Mouse (Mus musculus) stomach, embryonic 14.5 days (tissue): ENCODE data around the gene 5430419D17Rik. TPM values are rescaled to one million over a fixed set of nuclear protein-coding genes. Genes with fewer than 3 reads are reported as not detected.

ENCODE experiments used
- ATAC-seq: fragments of 200-750 bp; cut with Nextera tagmentation; 2 replicates; pipeline ENCODE4 v1.8.0; 2017; ENCODE audit warnings: low read depth, moderate TSS enrichment; ENCODE audit not compliant: insufficient number of reproducible peaks, insufficient read depth, low FRiP score
- H3K27ac ChIP-seq: fragments of 300-500 bp; sonication (generic); 2 replicates; pipeline ENCODE4 v1.5.1; 2014; ENCODE audit warnings: mild to moderate bottlenecking, low read length, moderate library complexity, mixed read lengths
- H3K27me3 ChIP-seq: fragments of 300-500 bp; sonication (generic); 2 replicates; pipeline ENCODE4 v1.6.1; 2014; ENCODE audit warnings: low read length, control low read depth, mixed read lengths; ENCODE audit not compliant: control insufficient read depth, insufficient read depth
- H3K36me3 ChIP-seq: fragments of 300-500 bp; sonication (generic); 2 replicates; pipeline ENCODE4 v1.6.1; 2014; ENCODE audit warnings: mild to moderate bottlenecking, control low read depth, low read length, moderate library complexity, mixed read lengths; ENCODE audit not compliant: control insufficient read depth, insufficient read depth
- H3K4me1 ChIP-seq: fragments of 300-500 bp; sonication (generic); 2 replicates; pipeline ENCODE4 v1.6.1; 2014; ENCODE audit warnings: low read length, control low read depth, mixed read lengths; ENCODE audit not compliant: control insufficient read depth, insufficient read depth
- H3K4me2 ChIP-seq: fragments of 300-500 bp; sonication (generic); replicated peaks from 2 replicates; pipeline ENCODE4 v1.6.1; 2014; ENCODE audit warnings: low read depth, low read length, control low read depth
- H3K4me3 ChIP-seq: fragments of 300-500 bp; sonication (generic); 2 replicates; pipeline ENCODE4 v1.5.1; 2014; ENCODE audit warnings: low read depth, low read length, control low read depth
- H3K9ac ChIP-seq: fragments of 300-500 bp; sonication (generic); replicated peaks from 2 replicates; pipeline ENCODE4 v1.6.1; 2014; ENCODE audit warnings: low read depth, mild to moderate bottlenecking, control low read depth, low read length, moderate library complexity, mixed read lengths
- H3K9me3 ChIP-seq: fragments of 300-500 bp; sonication (generic); 2 replicates; pipeline ENCODE4 v1.6.1; 2016; ENCODE audit warnings: low read depth, low read length, control low read depth; ENCODE audit not compliant: control insufficient read depth
- WGBS: fragments of 180-500 bp; shearing (Covaris S2); extraction: QIAGEN DNeasy Blood & Tissue Kit; methylation state at CpG from one replicate; pipeline ENCODE4 v1.1.7; 2014; 5-methylcytosine and 5-hydroxymethylcytosine counted together
- polyA plus RNA-seq: library from polyadenylated mRNA; unstranded; fragments of >200 nt; fragmentation: Nextera tagmentation; extraction: Ambion mirVana; gene quantifications from 2 replicates; pipeline ENCODE4 v1.2.1, GENCODE M21; 2014

Gene 5430419D17Rik
- polyA plus RNA-seq, 1 experiment from 2014 or later: not detected

- Histone ChIP-seq H3K9me3 (no peaks in the 10 kb centered on the region), H3K27me3 (no peaks in the 10 kb centered on the region), H3K4me2 (no peak overlapping the region), H3K9ac (no peak overlapping the region), H3K4me1 (no peaks in the 10 kb centered on the region), H3K4me3 (no peak overlapping the region), H3K36me3 (no peaks in the 10 kb centered on the region), H3K27ac (no peak overlapping the region)
- 62% methylated on average over 6 of the region's 6 CpGs for WGBS
- no peak for ATAC-seq
These were observed 86.7 kb downstream of the 5430419D17Rik start for GRCm38 (mm10) chr7:131260946-131261345.

GRCm38 (mm10) chr7:131264251-131264650 is 90.0 kb downstream of the 5430419D17Rik start:
- no peak overlapping the region for H3K9ac ChIP-seq
- H3K4me1 ChIP-seq: no peaks in the 10 kb centered on the region
- WGBS: 85% methylated on average over 4 of the region's 4 CpGs
- H3K4me2 ChIP-seq: no peak overlapping the region
- H3K36me3 ChIP-seq: no peaks in the 10 kb centered on the region
- no peak overlapping the region for H3K27ac ChIP-seq
- no peaks in the 10 kb centered on the region for H3K9me3 ChIP-seq
- no peak for ATAC-seq
- no peak overlapping the region for H3K4me3 ChIP-seq
- H3K27me3 ChIP-seq: no peaks in the 10 kb centered on the region

- Histone ChIP-seq H3K36me3 (no peaks in the 10 kb centered on the region), H3K27me3 (no peaks in the 10 kb centered on the region), H3K4me1 (no peaks in the 10 kb centered on the region), H3K9me3 (no peaks in the 10 kb centered on the region), H3K4me2 (no peak overlapping the region), H3K27ac (no peak overlapping the region), H3K9ac (no peak overlapping the region), H3K4me3 (no peak overlapping the region)
- no peak for ATAC-seq
- WGBS: 73% methylated on average over 4 of the region's 4 CpGs
These were observed 91.6 kb downstream of the 5430419D17Rik start for GRCm38 (mm10) chr7:131265851-131266250.

GRCm38 (mm10) chr7:131297151-131297550 is 122.9 kb downstream of the 5430419D17Rik start:
- Histone ChIP-seq H3K4me3 (no peak overlapping the region), H3K9ac (no peak overlapping the region), H3K4me1 (no peaks in the 10 kb centered on the region), H3K36me3 (no peaks in the 10 kb centered on the region), H3K4me2 (no peak overlapping the region), H3K27me3 (no peaks in the 10 kb centered on the region), H3K27ac (no peak overlapping the region), H3K9me3 (no peaks in the 10 kb centered on the region)
- 69% methylated on average over 8 of the region's 8 CpGs for WGBS
- ATAC-seq: no peak

GRCm38 (mm10) chr7:131303340-131303739 is 129.1 kb downstream of the 5430419D17Rik start:
- WGBS: 59% methylated on average over 8 of the region's 8 CpGs
- no peaks in the 10 kb centered on the region for H3K4me1 ChIP-seq
- no peaks in the 10 kb centered on the region for H3K27me3 ChIP-seq
- no peaks in the 10 kb centered on the region for H3K36me3 ChIP-seq
- no peak overlapping the region for H3K9ac ChIP-seq
- H3K4me3 ChIP-seq: no peak overlapping the region
- no peak for ATAC-seq
- H3K9me3 ChIP-seq: no peaks in the 10 kb centered on the region
- H3K27ac ChIP-seq: no peak overlapping the region
- no peak overlapping the region for H3K4me2 ChIP-seq

GRCm38 (mm10) chr7:131306733-131307132 is 132.5 kb downstream of the 5430419D17Rik start:
- Histone ChIP-seq H3K27ac (no peak overlapping the region), H3K36me3 (no peaks in the 10 kb centered on the region), H3K9me3 (no peaks in the 10 kb centered on the region), H3K27me3 (no peaks in the 10 kb centered on the region), H3K4me3 (no peak overlapping the region), H3K4me2 (no peak overlapping the region), H3K4me1 (no peaks in the 10 kb centered on the region), H3K9ac (no peak overlapping the region)
- WGBS: 74% methylated on average over 5 of the region's 5 CpGs
- ATAC-seq: no peak

GRCm38 (mm10) chr7:131314493-131314892 is 140.3 kb downstream of the 5430419D17Rik start:
- Histone ChIP-seq H3K27me3 (no peaks in the 10 kb centered on the region), H3K9me3 (no peaks in the 10 kb centered on the region), H3K9ac (no peak overlapping the region), H3K36me3 (no peaks in the 10 kb centered on the region), H3K4me1 (no peaks in the 10 kb centered on the region), H3K4me2 (no peak overlapping the region), H3K4me3 (no peak overlapping the region), H3K27ac (no peak overlapping the region)
- ATAC-seq: no peak
- WGBS: 67% methylated on average over 7 of the region's 7 CpGs

- Histone ChIP-seq H3K4me2 (no peak overlapping the region), H3K27ac (no peak overlapping the region), H3K4me1 (no peaks in the 10 kb centered on the region), H3K4me3 (no peak overlapping the region), H3K9ac (no peak overlapping the region), H3K27me3 (no peaks in the 10 kb centered on the region), H3K36me3 (no peaks in the 10 kb centered on the region), H3K9me3 (no peaks in the 10 kb centered on the region)
- no peak for ATAC-seq
- 56% methylated on average over 12 of the region's 12 CpGs for WGBS
These were observed 143.4 kb downstream of the 5430419D17Rik start for GRCm38 (mm10) chr7:131317587-131317986.

- no peak for ATAC-seq
- whole genome bisulfite sequencing: 78% methylated on average over 5 of the region's 7 CpGs
- H3K9me3 ChIP-seq: no peaks in the 10 kb centered on the region
- no peak overlapping the region for H3K4me3 ChIP-seq
- H3K27me3 ChIP-seq: no peaks in the 10 kb centered on the region
- H3K27ac ChIP-seq: no peak overlapping the region
- no peak overlapping the region for H3K4me2 ChIP-seq
- no peak overlapping the region for H3K9ac ChIP-seq
- H3K4me1 ChIP-seq: no peaks in the 10 kb centered on the region
- H3K36me3 ChIP-seq: no peaks in the 10 kb centered on the region
These were observed 144.1 kb downstream of the 5430419D17Rik start for GRCm38 (mm10) chr7:131318340-131318739.
